Mouse (Mus musculus): ENCODE results near the gene Arhgap33.

DNA sequence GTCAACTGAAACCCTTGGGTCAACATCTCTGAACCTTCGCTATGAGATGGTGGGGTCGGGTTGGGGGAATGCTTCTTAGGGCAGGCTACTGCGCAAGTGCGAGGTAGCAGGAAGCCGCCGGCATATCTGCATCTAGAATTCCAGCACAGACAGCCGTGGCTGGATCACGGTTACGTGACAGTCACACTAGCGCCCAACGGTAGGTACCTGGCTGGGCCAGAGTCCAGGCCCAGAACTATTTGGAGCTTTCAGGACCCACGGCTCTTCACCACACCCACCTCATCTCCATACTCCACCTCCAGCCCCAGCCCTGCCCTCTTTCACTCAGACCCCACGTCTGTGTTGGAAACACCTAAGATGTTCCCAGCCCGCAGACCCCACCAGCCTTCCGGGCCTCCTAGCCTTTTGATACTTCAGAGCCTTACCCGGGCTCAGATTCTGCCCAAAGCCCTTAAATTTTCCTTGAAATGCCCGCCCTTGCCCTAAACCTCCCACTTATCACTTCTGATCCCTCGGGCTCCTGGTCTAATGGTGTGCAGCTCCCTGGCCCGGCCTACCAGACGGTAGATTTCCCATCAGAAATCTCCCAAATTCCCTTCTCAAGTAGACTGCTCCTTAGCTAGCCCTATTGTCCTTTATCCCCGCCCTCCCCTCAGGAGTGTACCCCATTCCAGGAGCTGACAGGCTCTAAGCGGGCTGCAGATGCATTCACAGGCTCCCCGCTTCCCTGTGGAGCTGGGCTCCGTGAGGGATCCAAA, 19.7 kb downstream of the Arhgap33 start:
- TF ChIP-seq POLR2A (IDR thresholded peaks at IDR 0.05; ENCODE audit: extremely low read depth, insufficient read depth, low read length) (no peak), CTCF (IDR thresholded peaks at IDR 0.05; ENCODE audit: extremely low read depth, insufficient read depth, low read length) (no peak)
